Mouse (Mus musculus) limb, embryonic 13.5 days (tissue): ENCODE data around the gene Spag6l. TPM values are rescaled to one million over a fixed set of nuclear protein-coding genes. Genes with fewer than 3 reads are reported as not detected.

Experiments
- ATAC-seq: fragments of 200-750 bp; cut with Nextera tagmentation; 2 replicates; pipeline ENCODE4 v1.8.0; 2017; ENCODE audit warnings: low read depth, moderate number of reproducible peaks, moderate TSS enrichment; ENCODE audit not compliant: low FRiP score
- H3K27ac ChIP-seq: fragments of 300-500 bp; sonication (generic); 2 replicates; pipeline ENCODE4 v1.5.1; 2015; ENCODE audit warnings: inconsistent platforms, mild to moderate bottlenecking, moderate library complexity
- H3K27me3 ChIP-seq: fragments of 300-500 bp; sonication (generic); 2 replicates; pipeline ENCODE4 v1.6.1; 2015; ENCODE audit warnings: mild to moderate bottlenecking, inconsistent platforms
- H3K36me3 ChIP-seq: fragments of 300-500 bp; sonication (generic); 2 replicates; pipeline ENCODE4 v1.6.1; 2015; ENCODE audit warnings: inconsistent platforms, mild to moderate bottlenecking, moderate library complexity
- H3K4me1 ChIP-seq: fragments of 300-500 bp; sonication (generic); 2 replicates; pipeline ENCODE4 v1.6.1; 2015; ENCODE audit warnings: inconsistent platforms
- H3K4me2 ChIP-seq: fragments of 300-500 bp; sonication (generic); replicated peaks from 2 replicates; pipeline ENCODE4 v1.6.1; 2015; ENCODE audit warnings: inconsistent platforms, mild to moderate bottlenecking, moderate library complexity
- H3K4me3 ChIP-seq: fragments of 300-500 bp; sonication (generic); 2 replicates; pipeline ENCODE4 v1.5.1; 2015; ENCODE audit warnings: moderate library complexity, mild to moderate bottlenecking, inconsistent platforms
- H3K9ac ChIP-seq: fragments of 300-500 bp; sonication (generic); 2 replicates; pipeline ENCODE4 v1.6.1; 2015; ENCODE audit warnings: mild to moderate bottlenecking, inconsistent platforms
- H3K9me3 ChIP-seq: fragments of 300-500 bp; sonication (generic); 2 replicates; pipeline ENCODE4 v1.6.1; 2016; ENCODE audit warnings: inconsistent platforms
- WGBS: fragments of 180-500 bp; shearing (Covaris S2); methylation state at CpG from one replicate; pipeline ENCODE4 v1.1.7; 2015; 5-methylcytosine and 5-hydroxymethylcytosine counted together
- polyA plus RNA-seq: library from polyadenylated mRNA; unstranded; fragments of >200 nt; fragmentation: Nextera tagmentation; extraction: Ambion mirVana; gene quantifications from 2 replicates; pipeline ENCODE4 v1.2.1, GENCODE M21; 2015

Gene Spag6l
- polyA plus RNA-seq, 1 experiment from 2014 or later = 0.11 TPM

GRCm38 (mm10) chr16:16854836-16855235, 25.6 kb upstream of the Spag6l start:
- WGBS = 35% methylated on average over 6 of the region's 6 CpGs
- Histone ChIP-seq H3K27ac (no peak overlapping the region), H3K9ac (no peak overlapping the region), H3K4me2 (no peak overlapping the region), H3K36me3 (no peaks in the 10 kb centered on the region), H3K27me3 (no peaks in the 10 kb centered on the region), H3K9me3 (no peaks in the 10 kb centered on the region), H3K4me3 (no peak overlapping the region), H3K4me1 (no peaks in the 10 kb centered on the region)
- ATAC-seq = no peak

GRCm38 (mm10) chr16:16852411-16852810, 23.2 kb upstream of the Spag6l start:
- no peak for ATAC-seq
- no peak overlapping the region for H3K4me2 ChIP-seq
- 80% methylated on average over 3 of the region's 3 CpGs for WGBS

GRCm38 (mm10) chr16:16849196-16849595, 19.9 kb upstream of the Spag6l start:
- H3K36me3 ChIP-seq = no peaks in the 10 kb centered on the region
- H3K4me2 ChIP-seq = no peak overlapping the region
- no peak overlapping the region for H3K27ac ChIP-seq
- no peak for ATAC-seq
- no peaks in the 10 kb centered on the region for H3K27me3 ChIP-seq
- no peak overlapping the region for H3K4me3 ChIP-seq
- no peak overlapping the region for H3K9ac ChIP-seq
- no peaks in the 10 kb centered on the region for H3K9me3 ChIP-seq
- no peaks in the 10 kb centered on the region for H3K4me1 ChIP-seq

More at GRCm38 (mm10) chr16:16852411-16852810, 23.2 kb upstream of the Spag6l start:
- no peak overlapping the region for H3K9ac ChIP-seq
- H3K4me1 ChIP-seq = no peaks in the 10 kb centered on the region
- H3K4me3 ChIP-seq = no peak overlapping the region
- H3K36me3 ChIP-seq = no peaks in the 10 kb centered on the region
- no peak overlapping the region for H3K27ac ChIP-seq
- H3K27me3 ChIP-seq = no peaks in the 10 kb centered on the region
- no peaks in the 10 kb centered on the region for H3K9me3 ChIP-seq

GRCm38 (mm10) chr16:16829671-16830070, 415 bp upstream of the Spag6l start:
- Histone ChIP-seq H3K27ac (no peak overlapping the region), H3K4me2 (no peak overlapping the region), H3K4me1 (peaks cover 6% of the 10 kb centered on the region; the same call in 1 of the 2 replicates), H3K27me3 (no peaks in the 10 kb centered on the region), H3K36me3 (no peaks in the 10 kb centered on the region), H3K4me3 (no peak overlapping the region), H3K9me3 (no peaks in the 10 kb centered on the region), H3K9ac (no peak overlapping the region)
- 88% methylated on average over 3 of the region's 3 CpGs for WGBS
- ATAC-seq = no peak; the same call in 1 of the 2 replicates

GRCm38 (mm10) chr16:16826223-16826622, 3.0 kb downstream of the Spag6l start:
- Histone ChIP-seq H3K9me3 (no peaks in the 10 kb centered on the region), H3K9ac (no peak overlapping the region), H3K27ac (no peak overlapping the region), H3K4me1 (peaks cover 6% of the 10 kb centered on the region; the same call in 1 of the 2 replicates), H3K27me3 (no peaks in the 10 kb centered on the region), H3K4me2 (no peak overlapping the region), H3K4me3 (no peak overlapping the region), H3K36me3 (no peaks in the 10 kb centered on the region)
- 91% methylated on average over 2 of the region's 2 CpGs for WGBS
- ATAC-seq = no peak

GRCm38 (mm10) chr16:16825476-16825875, 3.8 kb downstream of the Spag6l start:
- ATAC-seq = no peak
- Histone ChIP-seq H3K36me3 (no peaks in the 10 kb centered on the region), H3K4me3 (no peak overlapping the region), H3K9me3 (no peaks in the 10 kb centered on the region), H3K9ac (no peak overlapping the region), H3K4me2 (no peak overlapping the region), H3K27me3 (no peaks in the 10 kb centered on the region), H3K4me1 (peaks cover 6% of the 10 kb centered on the region; the same call in 1 of the 2 replicates), H3K27ac (no peak overlapping the region)
- WGBS = 42% methylated on average over 5 of the region's 5 CpGs

- Histone ChIP-seq H3K4me1 (no peaks in the 10 kb centered on the region), H3K9me3 (no peaks in the 10 kb centered on the region), H3K27ac (no peak overlapping the region), H3K4me3 (no peak overlapping the region), H3K9ac (no peak overlapping the region), H3K4me2 (no peak overlapping the region), H3K27me3 (no peaks in the 10 kb centered on the region), H3K36me3 (no peaks in the 10 kb centered on the region)
- WGBS = 64% methylated on average over 2 of the region's 2 CpGs
- no peak for ATAC-seq
These were observed 22.9 kb downstream of the Spag6l start for GRCm38 (mm10) chr16:16806325-16806724.

Other genes with a start within 250 kb of the Spag6l start
- gene Fgd4, start 228.9 kb downstream of the Spag6l start, polyA plus RNA-seq = 8.5 and 8.6 TPM in 2 replicates
- gene Olfr19, start 153.1 kb downstream of the Spag6l start, polyA plus RNA-seq = not detected in 2 replicates
- gene Igll1, start 34.5 kb upstream of the Spag6l start, polyA plus RNA-seq = 0.23 TPM in 1 of 2 replicates, not detected in the other
- gene Top3b, start 41.3 kb upstream of the Spag6l start, polyA plus RNA-seq = 67.4 and 85.0 TPM in 2 replicates
- 2.2 and 2.9 TPM in 2 replicates for gene Vpreb1, start 41.4 kb upstream of the Spag6l start, polyA plus RNA-seq
- gene Ppm1f, start 67.0 kb upstream of the Spag6l start, polyA plus RNA-seq = 33.6 and 37.5 TPM in 2 replicates
- gene Mapk1, start 153.9 kb upstream of the Spag6l start, polyA plus RNA-seq = 145 and 155 TPM in 2 replicates
- gene Ypel1, start 240.2 kb upstream of the Spag6l start, polyA plus RNA-seq = 53.8 and 57.3 TPM in 2 replicates